Mouse (Mus musculus) kidney, adult 11 months (tissue): ENCODE measurements at regions not wholly inside any gene's neighbourhood (a gene's known extent, or its start where the extent isn't known, plus 50 kb on each side); places are given as distances from the start of the nearest gene placed in this dataset.
"Not testable (repeated sequence)": the region's sequence is repeated elsewhere in the genome, so short reads cannot be mapped to it uniquely, and the experiment has no call there.

ENCODE experiments used
- DNase-seq: peaks from one replicate; pipeline ENCODE4 v3.0.0; 2022

DNA sequence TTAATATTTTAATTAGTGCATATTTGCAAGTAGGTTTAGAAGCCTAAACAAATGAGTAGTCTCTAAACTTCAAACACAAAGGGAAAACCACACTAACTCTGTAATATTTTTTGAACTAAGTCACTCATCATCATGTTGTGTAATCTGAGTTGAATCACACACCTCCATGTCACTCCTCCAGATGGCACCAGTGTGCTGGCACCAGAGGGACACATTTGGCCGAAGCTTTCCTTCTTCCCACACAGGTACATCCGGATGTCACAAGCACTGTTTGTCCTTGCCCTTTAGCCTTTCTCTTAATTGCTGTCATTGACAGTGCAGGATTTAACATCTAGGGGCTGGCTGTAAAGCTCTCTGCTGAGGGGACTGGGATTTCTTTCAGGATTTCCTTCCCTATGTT is 256.7 kb upstream of the Ccdc54 start:
- no peak for DNase-seq

GRCm38 (mm10) chr16:50846505-50846904 is 255.6 kb upstream of the Ccdc54 start:
- DNase-seq: no peak

DNA sequence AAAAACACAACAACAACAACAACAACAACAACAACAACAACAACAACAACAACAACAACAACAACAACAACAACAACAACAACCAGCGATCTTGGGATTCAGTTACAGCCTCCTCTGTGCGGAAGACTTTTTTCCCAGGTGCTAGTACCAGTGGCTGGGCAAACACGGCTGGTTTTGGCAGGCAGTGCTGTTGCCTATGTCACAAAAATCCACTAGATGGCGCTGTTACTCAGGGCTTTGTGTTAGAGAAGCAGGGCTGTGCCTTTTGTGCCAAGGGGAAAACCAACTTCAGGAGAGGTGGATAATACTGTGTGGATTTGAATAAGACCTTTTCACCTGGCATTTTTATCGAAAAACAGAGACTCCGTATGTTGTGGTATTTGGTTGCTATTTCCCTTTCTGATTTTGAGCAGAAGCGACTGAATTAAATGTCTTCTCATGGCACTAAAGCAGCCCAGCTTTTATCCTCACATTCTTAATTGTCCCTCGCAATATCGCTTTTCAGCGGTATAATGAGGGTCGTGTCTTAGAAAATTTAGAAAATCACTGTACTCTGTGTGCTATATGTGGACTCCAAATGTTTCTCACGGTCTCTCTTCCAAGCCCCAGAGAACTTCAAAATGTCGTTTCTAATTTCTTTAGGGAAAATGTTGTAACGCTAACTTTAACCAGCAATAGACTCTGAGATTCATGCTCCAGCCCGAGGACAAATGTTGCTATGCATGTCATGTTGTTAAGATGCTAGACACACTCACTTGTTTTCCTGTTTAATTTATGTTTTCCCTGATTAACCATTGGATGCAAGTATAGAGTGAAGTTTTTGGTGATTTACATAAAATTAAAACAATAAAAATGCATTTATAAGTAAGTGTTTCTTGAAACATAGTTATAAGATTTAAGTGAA is 251.0 kb upstream of the Ccdc54 start:
- peak; percentile 56 for DNase-seq

DNA sequence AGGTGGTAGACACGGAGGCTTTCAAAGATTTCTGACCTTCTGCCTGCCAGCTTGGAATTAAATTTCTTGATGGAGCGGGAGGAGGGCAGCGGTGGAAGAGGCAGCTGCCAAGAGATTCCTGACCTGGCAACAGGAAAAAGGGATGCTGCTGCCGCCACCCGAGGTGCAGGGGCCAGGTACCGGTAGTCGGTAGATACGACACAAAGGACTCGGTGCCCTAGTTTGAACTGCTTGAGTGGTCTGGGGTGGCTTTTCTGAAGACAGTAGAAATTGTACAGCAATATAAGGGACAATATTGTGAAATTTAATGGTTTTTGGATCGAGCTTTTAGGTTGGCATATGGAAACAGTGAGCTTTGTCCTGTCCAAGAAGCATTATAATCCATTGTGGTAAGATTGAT is 250.3 kb upstream of the Ccdc54 start:
- DNase-seq: no peak

GRCm38 (mm10) chr16:50839665-50840064 is 248.7 kb upstream of the Ccdc54 start:
- DNase-seq: no peak

DNA sequence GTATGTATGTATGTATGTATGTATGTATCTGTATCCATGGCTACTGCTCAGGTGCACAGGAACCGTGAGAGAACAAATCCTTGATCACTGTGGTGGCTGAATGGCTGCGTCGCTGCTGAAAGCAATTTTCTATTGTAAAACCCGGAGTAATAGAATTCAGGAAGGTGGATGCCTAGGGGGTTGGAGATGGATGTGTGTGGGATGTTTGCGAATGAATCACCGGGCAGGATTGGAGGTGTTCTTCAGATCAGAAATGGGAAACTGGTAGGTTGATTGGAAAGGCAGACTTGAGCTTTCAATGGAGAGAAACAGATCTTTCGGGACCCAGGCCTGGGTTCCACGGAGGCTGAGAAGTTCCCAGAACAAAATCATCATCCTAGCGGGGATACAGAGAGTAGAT is 246.5 kb upstream of the Ccdc54 start:
- DNase-seq: no peak

DNA sequence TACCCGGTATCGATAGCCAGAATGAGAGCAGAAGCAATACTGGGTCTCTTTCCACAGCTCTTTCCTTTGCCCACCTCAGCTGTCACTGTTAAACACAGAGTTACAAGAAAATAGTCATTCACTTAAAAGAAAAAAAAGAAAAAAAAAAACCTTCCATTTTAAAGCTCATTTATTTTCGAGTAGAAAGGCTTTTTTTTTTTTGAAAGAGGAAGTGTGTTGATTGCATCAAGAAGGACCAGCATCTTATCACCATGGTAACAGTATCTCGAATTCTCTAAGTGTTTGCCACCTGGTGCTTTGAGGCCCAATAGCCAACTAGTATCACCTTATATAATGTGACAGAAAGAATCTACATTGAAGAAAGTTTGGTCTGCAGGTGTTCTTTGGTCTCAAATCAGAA is 245.5 kb upstream of the Ccdc54 start:
- DNase-seq: no peak

DNA sequence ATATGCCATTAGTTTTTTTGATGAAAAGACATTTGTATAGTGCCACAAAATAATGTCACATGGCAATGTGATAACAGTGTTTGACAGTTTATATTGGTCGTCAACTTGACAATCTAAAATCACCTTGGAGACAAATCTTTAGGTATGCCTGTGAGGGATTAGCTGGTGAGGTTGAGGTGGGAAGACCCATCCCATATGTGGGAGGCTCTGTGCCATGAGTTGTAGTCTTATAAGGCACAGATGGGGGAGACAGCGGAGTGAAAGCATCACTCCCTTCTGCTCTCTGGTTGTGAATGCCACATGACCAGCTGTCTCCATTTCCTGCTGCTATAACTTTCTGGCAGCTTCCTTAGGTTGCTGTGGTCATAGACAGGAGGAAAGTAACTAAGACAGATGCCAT is 242.4 kb upstream of the Ccdc54 start:
- no peak for DNase-seq

GRCm38 (mm10) chr16:50822352-50822751 is 231.4 kb upstream of the Ccdc54 start:
- DNase-seq: no peak

DNA sequence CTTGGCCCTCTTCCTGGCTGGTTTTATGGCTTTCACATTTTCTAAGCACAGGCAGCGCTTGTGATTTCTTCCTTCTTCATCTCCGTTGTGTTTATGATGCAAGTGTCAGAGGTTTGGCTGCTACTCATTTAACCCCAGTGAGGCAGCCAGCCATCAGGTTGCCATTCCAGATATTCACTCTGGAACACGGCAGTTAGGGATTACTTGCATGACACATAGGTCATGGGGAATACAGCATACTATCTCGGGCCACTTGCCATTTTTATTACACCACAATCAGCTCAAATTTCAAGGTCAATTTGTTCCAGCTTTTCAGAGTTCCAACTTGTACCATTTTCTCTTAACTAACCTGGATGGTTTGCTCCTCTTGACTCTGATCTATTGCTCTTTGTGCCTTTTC is 223.7 kb upstream of the Ccdc54 start:
- DNase-seq: no peak

GRCm38 (mm10) chr16:50799145-50799794 is 208.3 kb upstream of the Ccdc54 start:
- DNase-seq: no peak

DNA sequence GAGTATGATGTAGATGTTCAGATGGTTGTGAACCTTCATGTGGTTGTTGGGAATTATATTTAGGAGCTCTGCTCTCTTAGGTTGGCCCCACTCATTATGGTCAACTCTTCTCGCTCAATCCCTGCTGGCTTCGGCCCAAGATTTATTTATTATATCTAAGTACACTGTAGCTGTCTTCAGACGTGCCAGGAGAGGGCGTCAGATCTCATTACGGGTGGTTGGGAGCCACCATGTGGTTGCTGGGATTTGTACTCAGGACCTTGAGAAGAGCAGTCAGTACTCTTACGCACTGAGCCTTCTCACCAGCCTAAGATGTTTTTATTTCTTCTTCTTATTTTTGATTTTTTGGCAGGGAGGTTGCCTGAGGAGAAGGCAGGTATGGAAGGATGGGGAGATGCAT is 207.1 kb upstream of the Ccdc54 start:
- DNase-seq: no peak

GRCm38 (mm10) chr16:50792960-50793359 is 202.0 kb upstream of the Ccdc54 start:
- no peak for DNase-seq

GRCm38 (mm10) chr16:50792506-50792905 is 201.6 kb upstream of the Ccdc54 start:
- DNase-seq: no peak

GRCm38 (mm10) chr16:50788702-50789101 is 197.7 kb upstream of the Ccdc54 start:
- DNase-seq: no peak

DNA sequence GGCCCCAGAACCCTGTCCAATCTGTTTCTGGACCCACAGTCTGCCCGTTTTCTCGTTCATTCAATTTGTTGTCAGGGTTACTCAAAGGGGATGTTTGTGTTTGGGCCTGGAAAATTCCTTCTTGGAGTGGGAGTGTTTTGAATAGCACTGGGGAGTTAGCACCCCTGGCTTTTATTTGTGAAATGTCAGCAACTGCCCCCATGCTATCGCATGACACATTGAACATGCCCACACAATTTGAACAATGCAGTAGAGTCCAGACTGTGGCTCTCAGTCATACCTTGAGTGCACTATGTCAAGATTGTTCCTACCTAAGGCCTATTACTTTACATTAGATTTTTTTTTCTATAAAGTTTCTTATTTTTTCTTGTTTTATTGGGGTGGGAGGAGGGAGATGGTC is 195.2 kb upstream of the Ccdc54 start:
- no peak for DNase-seq

GRCm38 (mm10) chr16:50785384-50785783 is 194.4 kb upstream of the Ccdc54 start:
- DNase-seq: no peak

DNA sequence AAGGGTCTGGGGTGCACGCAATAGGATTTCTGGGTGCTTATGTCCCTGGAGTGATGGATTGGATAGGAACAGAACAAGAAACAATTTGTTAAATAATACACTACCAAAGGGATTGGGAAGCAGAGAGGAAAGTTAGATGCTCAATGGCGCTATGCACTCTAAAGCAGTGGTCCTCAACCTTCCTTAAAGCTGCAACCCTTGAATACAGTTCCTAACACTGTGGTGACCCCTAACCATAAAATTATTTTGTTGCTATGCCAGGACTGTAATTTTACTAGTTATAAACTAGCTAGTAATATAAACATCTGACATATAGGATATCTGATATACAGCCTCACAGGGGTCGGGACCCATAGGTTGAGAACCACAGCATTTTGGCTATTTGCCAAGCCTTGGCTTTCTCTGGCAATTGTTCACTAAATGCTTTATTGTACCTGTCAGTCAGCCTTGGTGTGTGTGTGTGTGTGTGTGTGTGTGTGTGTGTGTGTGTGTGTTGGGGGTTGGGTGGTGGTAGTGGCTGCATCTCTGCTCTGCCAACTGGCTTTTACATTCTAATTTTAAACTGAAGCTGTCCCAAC is 193.8 kb upstream of the Ccdc54 start:
- no peak for DNase-seq

- DNase-seq: no peak
These were observed 193.1 kb upstream of the Ccdc54 start for GRCm38 (mm10) chr16:50783784-50784650.

GRCm38 (mm10) chr16:50783240-50783639 is 192.3 kb upstream of the Ccdc54 start:
- DNase-seq: peak; percentile 23

GRCm38 (mm10) chr16:50779030-50779784 is 188.3 kb upstream of the Ccdc54 start:
- DNase-seq: no peak

GRCm38 (mm10) chr16:50774699-50775098 is 183.7 kb upstream of the Ccdc54 start:
- DNase-seq: not testable (repeated sequence)
